Mouse (Mus musculus): ENCODE results near the gene Melk. TPM values are rescaled to one million over a fixed set of nuclear protein-coding genes. Genes with fewer than 3 reads are reported as not detected.

Melk gene
- polyA plus RNA-seq, 1 experiment from 2014 or later, result 5.7 TPM

GRCm38 (mm10) chr4:44269376-44269817, 31.3 kb upstream of the Melk start:
- H3K36me3 ChIP-seq (replicated peaks; ENCODE audit: control insufficient read depth, insufficient read depth), result no peaks in the 10 kb centered on the region
- H3K4me3 ChIP-seq (replicated peaks; ENCODE audit: low read length), result no peak overlapping the region
- ATAC-seq (ENCODE audit: low FRiP score), result no peak
- no peak overlapping the region for H3K27ac ChIP-seq
- no peak for DNase-seq (ENCODE audit: low spot score)
- WGBS, result 94% methylated on average over 14 of the region's 14 CpGs
- no peak overlapping the region for H3K4me2 ChIP-seq (replicated peaks)
- no peaks in the 10 kb centered on the region for H3K27me3 ChIP-seq (ENCODE audit: control insufficient read depth, insufficient read depth, low read length)
- H3K4me1 ChIP-seq (replicated peaks; ENCODE audit: control insufficient read depth, insufficient read depth, low read length), result no peaks in the 10 kb centered on the region
- H3K9ac ChIP-seq, result no peak overlapping the region
- no peaks in the 10 kb centered on the region for H3K9me3 ChIP-seq (ENCODE audit: control insufficient read depth, low read length)

- 77% methylated on average over 5 of the region's 5 CpGs for WGBS
- ATAC-seq (ENCODE audit: low FRiP score), result no peak
These were observed 29.5 kb upstream of the Melk start for GRCm38 (mm10) chr4:44271134-44271533.

GRCm38 (mm10) chr4:44281597-44282265, 18.9 kb upstream of the Melk start:
- Histone ChIP-seq H3K9me3 (ENCODE audit: control insufficient read depth, low read length) (no peaks in the 10 kb centered on the region), H3K36me3 (replicated peaks; ENCODE audit: control insufficient read depth, insufficient read depth) (no peaks in the 10 kb centered on the region), H3K27ac (no peak overlapping the region), H3K9ac (no peak overlapping the region), H3K4me2 (replicated peaks) (no peak overlapping the region), H3K4me1 (replicated peaks; ENCODE audit: control insufficient read depth, insufficient read depth, low read length) (no peaks in the 10 kb centered on the region), H3K27me3 (ENCODE audit: control insufficient read depth, insufficient read depth, low read length) (no peaks in the 10 kb centered on the region), H3K4me3 (replicated peaks; ENCODE audit: low read length) (no peak overlapping the region)
- no peak for ATAC-seq (ENCODE audit: low FRiP score)
- 81% methylated on average over 7 of the region's 7 CpGs for WGBS
- no peak for DNase-seq (ENCODE audit: low spot score)

More at GRCm38 (mm10) chr4:44271134-44271533, 29.5 kb upstream of the Melk start:
- no peaks in the 10 kb centered on the region for H3K27me3 ChIP-seq (ENCODE audit: control insufficient read depth, insufficient read depth, low read length)
- no peak overlapping the region for H3K27ac ChIP-seq
- no peak overlapping the region for H3K4me2 ChIP-seq (replicated peaks)
- H3K36me3 ChIP-seq (replicated peaks; ENCODE audit: control insufficient read depth, insufficient read depth), result no peaks in the 10 kb centered on the region
- no peaks in the 10 kb centered on the region for H3K4me1 ChIP-seq (replicated peaks; ENCODE audit: control insufficient read depth, insufficient read depth, low read length)
- no peak overlapping the region for H3K4me3 ChIP-seq (replicated peaks; ENCODE audit: low read length)
- no peak for DNase-seq (ENCODE audit: low spot score)
- no peak overlapping the region for H3K9ac ChIP-seq
- H3K9me3 ChIP-seq (ENCODE audit: control insufficient read depth, low read length), result no peaks in the 10 kb centered on the region

GRCm38 (mm10) chr4:44292534-44292933, 8.1 kb upstream of the Melk start:
- no peak; the same call in 1 of the 2 replicates for ATAC-seq (ENCODE audit: low FRiP score)
- Histone ChIP-seq H3K9ac (no peak overlapping the region), H3K36me3 (replicated peaks; ENCODE audit: control insufficient read depth, insufficient read depth) (no peaks in the 10 kb centered on the region)

GRCm38 (mm10) chr4:44295837-44296236, 4.8 kb upstream of the Melk start:
- Histone ChIP-seq H3K36me3 (replicated peaks; ENCODE audit: control insufficient read depth, insufficient read depth) (no peaks in the 10 kb centered on the region), H3K4me2 (replicated peaks) (no peak overlapping the region), H3K27ac (no peak overlapping the region), H3K4me1 (replicated peaks; ENCODE audit: control insufficient read depth, insufficient read depth, low read length) (no peaks in the 10 kb centered on the region), H3K27me3 (ENCODE audit: control insufficient read depth, insufficient read depth, low read length) (no peaks in the 10 kb centered on the region), H3K9ac (no peak overlapping the region), H3K4me3 (replicated peaks; ENCODE audit: low read length) (no peak overlapping the region), H3K9me3 (ENCODE audit: control insufficient read depth, low read length) (no peaks in the 10 kb centered on the region)
- 43% methylated on average over 1 of the region's 1 CpGs for WGBS
- DNase-seq (ENCODE audit: low spot score) (no peak), ATAC-seq (ENCODE audit: low FRiP score) (no peak)

More at GRCm38 (mm10) chr4:44292534-44292933, 8.1 kb upstream of the Melk start:
- H3K27me3 ChIP-seq (ENCODE audit: control insufficient read depth, insufficient read depth, low read length), result no peaks in the 10 kb centered on the region
- H3K4me1 ChIP-seq (replicated peaks; ENCODE audit: control insufficient read depth, insufficient read depth, low read length), result no peaks in the 10 kb centered on the region
- no peak overlapping the region for H3K4me3 ChIP-seq (replicated peaks; ENCODE audit: low read length)
- no peak overlapping the region for H3K27ac ChIP-seq
- WGBS, result 15% methylated on average over 7 of the region's 7 CpGs
- H3K9me3 ChIP-seq (ENCODE audit: control insufficient read depth, low read length), result no peaks in the 10 kb centered on the region
- DNase-seq (ENCODE audit: low spot score), result peak; percentile 81
- no peak overlapping the region for H3K4me2 ChIP-seq (replicated peaks)

GRCm38 (mm10) chr4:44306585-44306984, 5.9 kb downstream of the Melk start:
- H3K9me3 ChIP-seq (ENCODE audit: control insufficient read depth, low read length), result no peaks in the 10 kb centered on the region

GRCm38 (mm10) chr4:44310429-44310828, 9.8 kb downstream of the Melk start:
- DNase-seq (ENCODE audit: low spot score) (no peak), ATAC-seq (ENCODE audit: low FRiP score) (no peak)
- Histone ChIP-seq H3K9ac (no peak overlapping the region), H3K36me3 (replicated peaks; ENCODE audit: control insufficient read depth, insufficient read depth) (no peaks in the 10 kb centered on the region), H3K4me1 (replicated peaks; ENCODE audit: control insufficient read depth, insufficient read depth, low read length) (no peaks in the 10 kb centered on the region), H3K27me3 (ENCODE audit: control insufficient read depth, insufficient read depth, low read length) (no peaks in the 10 kb centered on the region), H3K4me2 (replicated peaks) (no peak overlapping the region), H3K9me3 (ENCODE audit: control insufficient read depth, low read length) (no peaks in the 10 kb centered on the region), H3K27ac (no peak overlapping the region), H3K4me3 (replicated peaks; ENCODE audit: low read length) (no peak overlapping the region)
- WGBS, result 75% methylated on average over 4 of the region's 4 CpGs

More at GRCm38 (mm10) chr4:44306585-44306984, 5.9 kb downstream of the Melk start:
- Histone ChIP-seq H3K4me3 (replicated peaks; ENCODE audit: low read length) (no peak overlapping the region), H3K9ac (no peak overlapping the region), H3K4me1 (replicated peaks; ENCODE audit: control insufficient read depth, insufficient read depth, low read length) (no peaks in the 10 kb centered on the region), H3K36me3 (replicated peaks; ENCODE audit: control insufficient read depth, insufficient read depth) (no peaks in the 10 kb centered on the region), H3K27ac (no peak overlapping the region), H3K27me3 (ENCODE audit: control insufficient read depth, insufficient read depth, low read length) (no peaks in the 10 kb centered on the region), H3K4me2 (replicated peaks) (no peak overlapping the region)
- WGBS, result 91% methylated on average over 7 of the region's 7 CpGs
- DNase-seq (ENCODE audit: low spot score), result no peak
- no peak for ATAC-seq (ENCODE audit: low FRiP score)

- no peaks in the 10 kb centered on the region for H3K27me3 ChIP-seq (ENCODE audit: control insufficient read depth, insufficient read depth, low read length)
- no peaks in the 10 kb centered on the region for H3K4me1 ChIP-seq (replicated peaks; ENCODE audit: control insufficient read depth, insufficient read depth, low read length)
- H3K4me2 ChIP-seq (replicated peaks), result no peak overlapping the region
- no peak overlapping the region for H3K9ac ChIP-seq
- ATAC-seq (ENCODE audit: low FRiP score), result no peak
- H3K27ac ChIP-seq, result no peak overlapping the region
- no peak overlapping the region for H3K4me3 ChIP-seq (replicated peaks; ENCODE audit: low read length)
- no peaks in the 10 kb centered on the region for H3K9me3 ChIP-seq (ENCODE audit: control insufficient read depth, low read length)
- WGBS, result 78% methylated on average over 4 of the region's 4 CpGs
- no peak for DNase-seq (ENCODE audit: low spot score)
- H3K36me3 ChIP-seq (replicated peaks; ENCODE audit: control insufficient read depth, insufficient read depth), result no peaks in the 10 kb centered on the region
These were observed 10.2 kb downstream of the Melk start for GRCm38 (mm10) chr4:44310911-44311310.

- H3K27ac ChIP-seq, result no peak overlapping the region
- no peaks in the 10 kb centered on the region for H3K27me3 ChIP-seq (ENCODE audit: control insufficient read depth, insufficient read depth, low read length)
- no peak overlapping the region for H3K4me3 ChIP-seq (replicated peaks; ENCODE audit: low read length)
- WGBS, result 84% methylated on average over 12 of the region's 12 CpGs
- DNase-seq (ENCODE audit: low spot score) (no peak), ATAC-seq (ENCODE audit: low FRiP score) (no peak)
- H3K4me1 ChIP-seq (replicated peaks; ENCODE audit: control insufficient read depth, insufficient read depth, low read length), result no peaks in the 10 kb centered on the region
- no peak overlapping the region for H3K4me2 ChIP-seq (replicated peaks)
- no peaks in the 10 kb centered on the region for H3K9me3 ChIP-seq (ENCODE audit: control insufficient read depth, low read length)
- H3K36me3 ChIP-seq (replicated peaks; ENCODE audit: control insufficient read depth, insufficient read depth), result no peaks in the 10 kb centered on the region
- H3K9ac ChIP-seq, result no peak overlapping the region
These were observed 15.7 kb downstream of the Melk start for GRCm38 (mm10) chr4:44316270-44316809.

Measured in hindbrain, embryonic 14.5 days (tissue).